Mouse (Mus musculus) intestine, embryonic 14.5 days (tissue): ENCODE results near the gene Bdkrb1. TPM values are rescaled to one million over a fixed set of nuclear protein-coding genes. Genes with fewer than 3 reads are reported as not detected.

Experiments used
- ATAC-seq: fragments of 200-750 bp; cut with Nextera tagmentation; replicated peaks from 2 replicates; pipeline ENCODE4 v1.8.0; 2017; ENCODE audit warnings: low read depth, moderate number of reproducible peaks, moderate TSS enrichment, moderate library complexity; ENCODE audit not compliant: low FRiP score, low TSS enrichment
- DNase-seq: peaks from one replicate; pipeline ENCODE4 v3.0.0-alpha.2; 2018; ENCODE audit warnings: low spot score
- H3K27ac ChIP-seq: fragments of 300-500 bp; sonication (generic); 2 replicates; pipeline ENCODE4 v1.5.1; 2014; ENCODE audit warnings: low read depth, mild to moderate bottlenecking, control low read depth
- H3K27me3 ChIP-seq: fragments of 300-500 bp; sonication (generic); replicated peaks from 2 replicates; pipeline ENCODE4 v1.6.1; 2014; ENCODE audit warnings: low read length, control low read depth; ENCODE audit not compliant: control insufficient read depth, insufficient read depth
- H3K36me3 ChIP-seq: fragments of 300-500 bp; sonication (generic); 2 replicates; pipeline ENCODE4 v1.6.1; 2014; ENCODE audit warnings: low read length, control low read depth; ENCODE audit not compliant: control insufficient read depth, insufficient read depth
- H3K4me1 ChIP-seq: fragments of 300-500 bp; sonication (generic); replicated peaks from 2 replicates; pipeline ENCODE4 v1.6.1; 2014; ENCODE audit warnings: low read length, control low read depth, mixed read lengths; ENCODE audit not compliant: control insufficient read depth, insufficient read depth
- H3K4me2 ChIP-seq: fragments of 300-500 bp; sonication (generic); 2 replicates; pipeline ENCODE4 v1.6.1; 2014; ENCODE audit warnings: low read length
- H3K4me3 ChIP-seq: fragments of 300-500 bp; sonication (generic); 2 replicates; pipeline ENCODE4 v1.5.1; 2014; ENCODE audit warnings: low read depth, low read length, control low read depth, mixed read lengths
- H3K9ac ChIP-seq: fragments of 300-500 bp; sonication (generic); 2 replicates; pipeline ENCODE4 v1.6.1; 2014; ENCODE audit warnings: mild to moderate bottlenecking, low read length
- H3K9me3 ChIP-seq: fragments of 300-500 bp; sonication (generic); 2 replicates; pipeline ENCODE4 v1.6.1; 2016; ENCODE audit warnings: low read length, control low read depth; ENCODE audit not compliant: control insufficient read depth
- WGBS: fragments of 180-500 bp; shearing (Covaris S2); extraction: QIAGEN DNeasy Blood & Tissue Kit; methylation state at CpG from one replicate; pipeline ENCODE4 v1.1.7; 2014; 5-methylcytosine and 5-hydroxymethylcytosine counted together
- polyA plus RNA-seq: library from polyadenylated mRNA; unstranded; fragments of >200 nt; fragmentation: Nextera tagmentation; extraction: Ambion mirVana; gene quantifications from 2 replicates; pipeline ENCODE4 v1.2.1, GENCODE M21; 2014

The Bdkrb1 gene
- polyA plus RNA-seq, 1 experiment from 2014 or later: not detected

DNA sequence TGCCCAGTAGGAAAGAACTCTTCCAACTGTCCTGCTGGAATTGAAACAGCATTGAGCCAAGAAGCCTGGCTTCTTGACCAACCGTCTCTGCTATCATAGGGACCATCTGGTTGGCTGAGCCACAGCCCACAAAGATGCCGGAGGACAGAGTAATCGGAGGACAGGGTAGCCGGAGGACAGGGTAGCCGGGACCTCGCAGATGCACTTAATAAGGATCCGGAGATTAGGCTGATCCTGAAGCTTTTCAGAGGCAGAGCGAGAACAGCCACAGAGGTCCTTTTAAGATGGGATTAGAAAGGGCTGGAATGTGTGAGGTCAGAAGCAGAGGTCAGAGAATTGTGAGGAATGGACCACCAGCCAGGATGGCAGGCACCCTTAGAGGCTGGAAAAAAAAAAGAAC, 2.3 kb downstream of the Bdkrb1 start:
- no peak overlapping the region for H3K27ac ChIP-seq
- H3K9ac ChIP-seq: no peak overlapping the region
- no peak overlapping the region for H3K4me2 ChIP-seq
- no peaks in the 10 kb centered on the region for H3K27me3 ChIP-seq
- ATAC-seq (no peak), DNase-seq (no peak)
- H3K4me3 ChIP-seq: no peak overlapping the region
- H3K4me1 ChIP-seq: no peaks in the 10 kb centered on the region
- H3K9me3 ChIP-seq: no peaks in the 10 kb centered on the region
- H3K36me3 ChIP-seq: no peaks in the 10 kb centered on the region
- WGBS: 33% methylated on average over 8 of the region's 8 CpGs

DNA sequence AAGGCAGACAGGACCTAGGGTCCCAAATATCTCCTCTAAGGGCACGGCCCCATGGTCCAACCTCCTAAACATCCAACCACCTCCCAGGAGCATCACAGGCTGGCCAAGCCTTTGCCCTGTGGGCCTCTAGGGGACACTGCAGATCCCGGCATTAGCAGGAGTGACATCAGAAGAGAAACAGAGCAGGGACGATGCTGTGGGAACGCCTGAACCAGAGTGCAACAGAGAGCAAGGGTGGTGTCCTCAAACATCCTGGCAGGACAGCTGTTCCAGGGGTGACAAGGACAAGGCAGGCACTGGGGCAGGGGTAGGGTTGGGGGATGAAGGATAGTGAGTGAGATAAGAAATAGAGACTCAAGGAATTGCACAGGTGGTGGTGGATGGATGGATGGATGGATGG, 4.0 kb downstream of the Bdkrb1 start:
- H3K9me3 ChIP-seq: no peaks in the 10 kb centered on the region
- H3K27ac ChIP-seq: no peak overlapping the region
- no peaks in the 10 kb centered on the region for H3K36me3 ChIP-seq
- WGBS: 68% methylated on average over 4 of the region's 4 CpGs
- no peak overlapping the region for H3K9ac ChIP-seq
- H3K4me3 ChIP-seq: no peak overlapping the region
- DNase-seq: no peak
- no peak overlapping the region for H3K4me2 ChIP-seq
- no peak for ATAC-seq
- H3K27me3 ChIP-seq: no peaks in the 10 kb centered on the region
- no peaks in the 10 kb centered on the region for H3K4me1 ChIP-seq

- Histone ChIP-seq H3K27ac (no peak overlapping the region), H3K4me2 (no peak overlapping the region), H3K9ac (no peak overlapping the region), H3K27me3 (no peaks in the 10 kb centered on the region), H3K9me3 (no peaks in the 10 kb centered on the region), H3K4me1 (no peaks in the 10 kb centered on the region), H3K36me3 (peaks cover 15% of the 10 kb centered on the region), H3K4me3 (no peak overlapping the region)
- ATAC-seq: peak; percentile 16; the same call in 1 of the 2 replicates
- WGBS: 85% methylated on average over 2 of the region's 2 CpGs
- DNase-seq: no peak
Measured at GRCm38 (mm10) chr12:105611045-105611444, 8.2 kb downstream of the Bdkrb1 start.

GRCm38 (mm10) chr12:105611748-105612147, 8.9 kb downstream of the Bdkrb1 start:
- H3K4me3 ChIP-seq: no peak overlapping the region
- H3K9me3 ChIP-seq: no peaks in the 10 kb centered on the region
- no peaks in the 10 kb centered on the region for H3K27me3 ChIP-seq
- peaks cover 22% of the 10 kb centered on the region for H3K36me3 ChIP-seq
- ATAC-seq (no peak; the same call in 1 of the 2 replicates), DNase-seq (peak; percentile 89)
- no peak overlapping the region for H3K4me2 ChIP-seq
- no peak overlapping the region for H3K9ac ChIP-seq
- H3K27ac ChIP-seq: no peak overlapping the region
- WGBS: 13% methylated on average over 7 of the region's 7 CpGs
- H3K4me1 ChIP-seq: no peaks in the 10 kb centered on the region

DNA sequence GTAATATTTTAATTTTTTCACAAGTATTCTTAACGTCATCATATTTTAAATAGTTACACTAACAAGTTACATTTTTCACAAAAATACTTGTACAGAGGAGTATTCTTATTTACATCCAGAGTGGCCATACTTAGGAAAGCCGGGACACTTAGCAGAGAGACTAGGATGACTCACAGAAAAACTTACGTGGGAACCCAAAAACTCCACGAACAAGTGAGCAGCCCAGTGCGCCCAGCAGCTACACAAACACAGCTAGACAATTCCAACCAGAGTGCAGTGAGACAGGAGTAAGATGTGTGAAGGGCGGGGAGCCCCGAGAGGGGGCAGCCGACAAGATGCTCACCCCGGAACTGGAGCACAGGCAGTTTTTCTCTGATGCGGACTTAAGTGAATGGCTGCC, 10.7 kb downstream of the Bdkrb1 start:
- H3K36me3 ChIP-seq: peaks cover 40% of the 10 kb centered on the region
- no peaks in the 10 kb centered on the region for H3K4me1 ChIP-seq
- H3K27ac ChIP-seq: no peak overlapping the region
- H3K27me3 ChIP-seq: no peaks in the 10 kb centered on the region
- 89% methylated on average over 10 of the region's 10 CpGs for WGBS
- no peak overlapping the region for H3K4me3 ChIP-seq
- DNase-seq (no peak), ATAC-seq (no peak)
- H3K9me3 ChIP-seq: no peaks in the 10 kb centered on the region
- no peak overlapping the region for H3K4me2 ChIP-seq
- H3K9ac ChIP-seq: no peak overlapping the region

- Histone ChIP-seq H3K36me3 (peaks cover 80% of the 10 kb centered on the region), H3K4me1 (no peaks in the 10 kb centered on the region), H3K27ac (no peak overlapping the region), H3K4me3 (no peak overlapping the region), H3K4me2 (no peak overlapping the region), H3K9me3 (no peaks in the 10 kb centered on the region), H3K9ac (no peak overlapping the region), H3K27me3 (no peaks in the 10 kb centered on the region)
- DNase-seq: no peak
- WGBS: 94% methylated on average over 7 of the region's 7 CpGs
- no peak for ATAC-seq
Measured at GRCm38 (mm10) chr12:105622048-105622447, 19.2 kb downstream of the Bdkrb1 start.

DNA sequence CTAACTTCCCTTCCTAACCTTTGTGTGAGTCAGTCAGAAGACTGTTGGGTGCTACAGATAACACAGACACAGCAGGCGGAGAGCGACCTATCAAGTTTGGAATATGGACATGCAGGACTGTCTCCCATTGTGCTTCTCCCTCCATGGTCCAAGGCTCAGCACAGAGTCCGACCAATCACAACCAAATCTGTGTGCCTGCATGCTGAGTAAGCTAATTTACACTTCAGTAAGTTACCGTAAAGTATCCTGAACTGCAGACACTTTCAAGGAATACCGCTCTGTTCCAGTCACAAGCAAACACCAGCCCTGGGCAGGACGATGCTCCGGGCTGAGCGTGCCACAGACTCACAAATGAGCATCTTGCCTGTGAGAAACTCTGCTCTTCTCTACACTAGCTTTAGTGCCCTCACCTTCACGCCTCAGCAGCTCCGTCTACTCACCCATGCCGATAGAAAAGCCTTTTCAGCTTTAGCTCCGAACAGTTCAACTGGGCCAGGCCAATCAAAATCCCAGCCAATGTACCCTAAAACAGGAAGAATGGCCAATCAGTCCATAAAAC, 20.2 kb downstream of the Bdkrb1 start:
- no peaks in the 10 kb centered on the region for H3K9me3 ChIP-seq
- peaks cover 79% of the 10 kb centered on the region for H3K36me3 ChIP-seq
- H3K27ac ChIP-seq: no peak overlapping the region
- no peaks in the 10 kb centered on the region for H3K4me1 ChIP-seq
- ATAC-seq: no peak
- no peak overlapping the region for H3K4me3 ChIP-seq
- WGBS: 93% methylated on average over 12 of the region's 12 CpGs
- no peak overlapping the region for H3K4me2 ChIP-seq
- no peaks in the 10 kb centered on the region for H3K27me3 ChIP-seq
- no peak overlapping the region for H3K9ac ChIP-seq
- DNase-seq: no peak

DNA sequence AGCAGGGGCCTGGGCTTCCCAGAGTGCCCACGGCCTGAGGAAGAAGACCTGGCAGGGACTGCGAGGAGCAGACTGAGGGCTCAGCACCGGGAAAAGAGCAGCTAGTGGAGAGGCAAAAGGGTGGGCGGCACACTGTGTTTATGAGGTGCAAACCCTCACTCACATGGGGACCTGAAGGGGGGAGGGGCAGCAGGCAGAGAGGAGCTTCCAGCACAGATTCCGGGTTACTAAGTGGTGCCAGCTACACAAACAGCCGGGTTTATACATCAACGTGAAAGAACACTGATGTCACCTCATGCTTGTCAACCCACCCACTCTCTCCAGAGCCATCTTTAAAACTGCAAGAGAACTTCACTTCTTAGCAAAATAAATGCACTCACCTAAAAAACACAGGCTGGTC, 22.9 kb downstream of the Bdkrb1 start:
- no peak overlapping the region for H3K4me3 ChIP-seq
- H3K4me1 ChIP-seq: no peaks in the 10 kb centered on the region
- H3K27ac ChIP-seq: no peak overlapping the region
- peaks cover 65% of the 10 kb centered on the region for H3K36me3 ChIP-seq
- no peak for ATAC-seq
- no peaks in the 10 kb centered on the region for H3K9me3 ChIP-seq
- no peaks in the 10 kb centered on the region for H3K27me3 ChIP-seq
- H3K4me2 ChIP-seq: no peak overlapping the region
- no peak overlapping the region for H3K9ac ChIP-seq
- WGBS: 46% methylated on average over 7 of the region's 7 CpGs
- no peak for DNase-seq

DNA sequence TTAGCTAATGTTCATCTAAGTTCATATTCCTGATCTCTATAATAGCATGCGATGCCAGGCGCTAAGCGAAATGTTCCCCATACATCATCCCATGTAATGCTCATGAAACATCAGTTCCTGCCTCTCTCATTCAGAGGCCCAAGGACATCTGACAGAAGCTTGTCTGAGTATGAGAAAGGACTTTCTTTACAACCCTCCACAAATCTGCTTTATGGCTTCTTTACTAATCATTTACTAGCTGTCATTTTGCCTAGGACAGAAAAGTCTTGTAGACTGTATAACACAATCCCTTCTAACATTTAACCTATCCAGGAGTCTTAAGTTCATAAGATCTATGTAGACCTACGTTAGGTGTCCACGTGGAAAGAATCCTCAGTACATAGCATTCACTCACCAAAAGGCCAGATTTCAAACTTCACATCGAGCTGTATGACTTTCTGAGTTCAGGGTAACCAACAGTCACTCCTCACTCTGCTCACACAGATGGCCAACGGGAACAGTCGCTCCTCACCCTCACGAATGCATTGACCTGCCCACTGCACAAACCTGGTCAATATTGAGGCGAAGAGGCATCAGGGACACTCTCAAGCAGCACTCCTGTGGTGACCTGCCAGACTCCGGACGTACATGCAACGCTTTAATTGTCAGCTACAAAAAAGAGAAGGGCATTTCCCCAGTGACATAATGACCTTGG, 31.6 kb downstream of the Bdkrb1 start:
- H3K36me3 ChIP-seq: peaks cover 81% of the 10 kb centered on the region
- no peak overlapping the region for H3K27ac ChIP-seq
- no peaks in the 10 kb centered on the region for H3K27me3 ChIP-seq
- DNase-seq (no peak), ATAC-seq (peak; percentile 47; the same call in 1 of the 2 replicates)
- no peak overlapping the region for H3K4me3 ChIP-seq
- no peaks in the 10 kb centered on the region for H3K9me3 ChIP-seq
- H3K4me1 ChIP-seq: no peaks in the 10 kb centered on the region
- 86% methylated on average over 13 of the region's 13 CpGs for WGBS
- no peak overlapping the region for H3K9ac ChIP-seq
- no peak overlapping the region for H3K4me2 ChIP-seq
